Mouse (Mus musculus): ENCODE results near the gene Ttll2. TPM values are rescaled to one million over a fixed set of nuclear protein-coding genes. Genes with fewer than 3 reads are reported as not detected.
"Not testable (repeated sequence)": the region's sequence is repeated elsewhere in the genome, so short reads cannot be mapped to it uniquely, and the experiment has no call there.

Ttll2 gene
- total and polyA plus RNA-seq, 2 experiments from 2014 or later = not detected

DNA sequence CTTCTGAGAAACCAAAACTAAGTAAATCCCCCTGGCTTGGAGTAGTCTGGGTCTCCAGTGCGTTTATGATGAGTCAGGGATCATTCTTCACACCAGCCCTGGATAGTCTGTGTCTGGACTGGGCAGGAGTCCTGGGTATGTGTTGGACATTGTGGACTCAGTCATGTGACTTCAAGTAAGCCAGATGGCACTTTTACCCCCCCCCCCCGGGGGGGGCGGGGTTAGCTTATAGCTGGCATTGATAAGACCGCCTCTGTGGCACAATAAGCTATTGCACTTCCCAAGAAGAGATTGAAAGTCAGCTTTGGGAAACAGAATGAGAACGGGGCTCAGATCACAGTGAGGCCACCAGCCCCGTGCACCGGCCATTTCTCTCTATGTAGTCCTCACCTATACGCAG, 33.5 kb upstream of the Ttll2 start:
- H3K4me3 ChIP-seq (ENCODE audit: low read depth, low read length); H3K9ac ChIP-seq; H3K36me3 ChIP-seq (ENCODE audit: insufficient read depth); H3K27ac ChIP-seq (ENCODE audit: low read depth, low read length); H3K4me2 ChIP-seq (ENCODE audit: low read depth); ATAC-seq; H3K9me3 ChIP-seq (ENCODE audit: low read length); H3K27me3 ChIP-seq (ENCODE audit: insufficient read depth, low read length); DNase-seq; H3K4me1 ChIP-seq (ENCODE audit: insufficient read depth): not testable (repeated sequence)
- WGBS = 72% methylated on average over 8 of the region's 8 CpGs

GRCm38 (mm10) chr17:7385364-7385763, 32.9 kb upstream of the Ttll2 start, which contains the start of gene Unc93a2:
Gene Unc93a2, minus strand, starts transcription at chr17:7385464.
- H3K4me1 ChIP-seq (ENCODE audit: insufficient read depth); H3K9ac ChIP-seq; H3K27me3 ChIP-seq (ENCODE audit: insufficient read depth, low read length); H3K27ac ChIP-seq (ENCODE audit: low read depth, low read length); H3K4me3 ChIP-seq (ENCODE audit: low read depth, low read length); H3K36me3 ChIP-seq (ENCODE audit: insufficient read depth); ATAC-seq; H3K9me3 ChIP-seq (ENCODE audit: low read length); H3K4me2 ChIP-seq (ENCODE audit: low read depth); DNase-seq: not testable (repeated sequence)
- WGBS = 73% methylated on average over 3 of the region's 3 CpGs

GRCm38 (mm10) chr17:7383167-7384143, 31.0 kb upstream of the Ttll2 start:
- H3K4me2 ChIP-seq (ENCODE audit: low read depth); H3K4me3 ChIP-seq (ENCODE audit: low read depth, low read length); H3K9ac ChIP-seq; H3K4me1 ChIP-seq (ENCODE audit: insufficient read depth); H3K36me3 ChIP-seq (ENCODE audit: insufficient read depth); ATAC-seq; H3K27me3 ChIP-seq (ENCODE audit: insufficient read depth, low read length); DNase-seq; H3K27ac ChIP-seq (ENCODE audit: low read depth, low read length); H3K9me3 ChIP-seq (ENCODE audit: low read length): not testable (repeated sequence)
- 84% methylated on average over 10 of the region's 13 CpGs for WGBS

DNA sequence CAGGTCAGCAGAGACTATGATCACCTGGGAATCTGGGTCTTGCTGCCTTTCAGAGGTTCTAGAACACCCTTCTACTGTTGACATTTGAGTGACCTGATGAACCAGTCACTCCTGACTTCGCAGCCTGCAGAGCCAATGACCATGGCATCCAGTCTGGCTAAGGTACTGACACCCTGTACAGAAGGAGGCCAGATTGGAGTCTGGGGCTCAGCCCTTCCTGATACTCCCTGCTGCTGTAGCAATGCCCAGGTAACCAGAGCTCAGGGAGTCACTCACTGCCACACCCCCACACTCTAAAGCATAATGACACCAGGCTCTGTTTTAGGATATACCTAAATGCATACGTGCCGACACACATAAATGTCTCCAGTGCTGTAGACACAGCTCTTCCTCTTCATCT, 30.2 kb upstream of the Ttll2 start:
- not testable (repeated sequence) for H3K27me3 ChIP-seq (ENCODE audit: insufficient read depth, low read length); H3K4me1 ChIP-seq (ENCODE audit: insufficient read depth); H3K9ac ChIP-seq; H3K27ac ChIP-seq (ENCODE audit: low read depth, low read length); H3K4me3 ChIP-seq (ENCODE audit: low read depth, low read length); H3K36me3 ChIP-seq (ENCODE audit: insufficient read depth); H3K9me3 ChIP-seq (ENCODE audit: low read length); DNase-seq; H3K4me2 ChIP-seq (ENCODE audit: low read depth); ATAC-seq
- whole genome bisulfite sequencing = 79% methylated on average over 1 of the region's 3 CpGs

DNA sequence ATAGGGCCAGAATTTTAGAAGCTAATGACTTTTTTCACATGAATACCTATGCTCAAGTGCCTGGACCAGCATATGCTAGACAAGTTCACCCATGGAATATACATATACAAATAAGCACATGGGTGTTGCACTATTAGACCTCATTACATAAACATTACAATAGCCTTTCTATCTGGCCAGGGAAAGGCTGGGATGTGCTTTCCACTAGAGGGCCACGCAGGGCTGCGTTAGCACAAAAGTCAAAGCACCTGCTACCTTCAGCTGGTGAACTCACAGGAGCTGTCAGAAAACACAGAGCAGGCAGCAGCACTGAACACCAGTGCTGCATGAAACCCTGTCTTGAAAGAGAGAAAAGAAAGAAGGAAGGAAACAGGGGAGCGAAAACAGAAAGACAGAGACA, 25.4 kb upstream of the Ttll2 start:
- not testable (repeated sequence) for H3K9ac ChIP-seq; H3K27ac ChIP-seq (ENCODE audit: low read depth, low read length); H3K4me2 ChIP-seq (ENCODE audit: low read depth); DNase-seq; H3K36me3 ChIP-seq (ENCODE audit: insufficient read depth); ATAC-seq; H3K4me3 ChIP-seq (ENCODE audit: low read depth, low read length); H3K4me1 ChIP-seq (ENCODE audit: insufficient read depth); H3K27me3 ChIP-seq (ENCODE audit: insufficient read depth, low read length); H3K9me3 ChIP-seq (ENCODE audit: low read length)
- 10% methylated on average over 2 of the region's 3 CpGs for WGBS

- ATAC-seq; H3K4me2 ChIP-seq (ENCODE audit: low read depth); H3K4me3 ChIP-seq (ENCODE audit: low read depth, low read length); H3K4me1 ChIP-seq (ENCODE audit: insufficient read depth); DNase-seq; H3K36me3 ChIP-seq (ENCODE audit: insufficient read depth); H3K9me3 ChIP-seq (ENCODE audit: low read length); H3K9ac ChIP-seq; H3K27me3 ChIP-seq (ENCODE audit: insufficient read depth, low read length); H3K27ac ChIP-seq (ENCODE audit: low read depth, low read length): not testable (repeated sequence)
- WGBS = 100% methylated on average over 1 of the region's 3 CpGs
These were observed 24.6 kb upstream of the Ttll2 start for GRCm38 (mm10) chr17:7376951-7377700.

GRCm38 (mm10) chr17:7371879-7372278, 19.4 kb upstream of the Ttll2 start, which contains the start of gene Gm49630:
Gene Gm49630, minus strand, starts transcription at chr17:7371979.
- not testable (repeated sequence) for H3K9me3 ChIP-seq (ENCODE audit: low read length); H3K27ac ChIP-seq (ENCODE audit: low read depth, low read length); H3K27me3 ChIP-seq (ENCODE audit: insufficient read depth, low read length); H3K9ac ChIP-seq; H3K4me3 ChIP-seq (ENCODE audit: low read depth, low read length); H3K36me3 ChIP-seq (ENCODE audit: insufficient read depth); ATAC-seq; H3K4me1 ChIP-seq (ENCODE audit: insufficient read depth); DNase-seq; H3K4me2 ChIP-seq (ENCODE audit: low read depth)
- 78% methylated on average over 3 of the region's 5 CpGs for WGBS

DNA sequence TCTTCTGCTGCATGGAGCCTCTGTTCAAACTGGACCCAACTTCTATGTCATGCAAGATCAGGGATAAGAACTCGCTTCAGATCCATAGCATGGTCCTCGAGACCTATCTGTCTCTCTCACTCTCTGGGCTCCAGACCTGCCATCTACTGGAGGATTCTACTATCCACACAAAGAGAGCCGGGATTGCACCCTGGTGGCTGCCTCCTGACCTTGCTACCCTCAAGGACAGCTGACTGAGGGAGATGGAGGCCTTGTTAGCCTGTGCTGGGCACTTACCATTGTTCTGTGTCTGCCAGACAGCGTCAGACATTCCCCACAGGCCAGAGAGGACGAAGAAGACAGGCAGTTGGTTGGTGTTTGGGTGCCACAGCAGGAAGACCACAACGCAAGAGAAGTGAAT, 16.9 kb upstream of the Ttll2 start:
- H3K27ac ChIP-seq (ENCODE audit: low read depth, low read length); H3K4me3 ChIP-seq (ENCODE audit: low read depth, low read length); H3K9ac ChIP-seq; H3K36me3 ChIP-seq (ENCODE audit: insufficient read depth); DNase-seq; H3K27me3 ChIP-seq (ENCODE audit: insufficient read depth, low read length); H3K4me2 ChIP-seq (ENCODE audit: low read depth); ATAC-seq; H3K9me3 ChIP-seq (ENCODE audit: low read length); H3K4me1 ChIP-seq (ENCODE audit: insufficient read depth): not testable (repeated sequence)
- 78% methylated on average over 6 of the region's 6 CpGs for WGBS

GRCm38 (mm10) chr17:7366676-7367374, 14.3 kb upstream of the Ttll2 start:
- H3K9ac ChIP-seq; H3K4me1 ChIP-seq (ENCODE audit: insufficient read depth); H3K27me3 ChIP-seq (ENCODE audit: insufficient read depth, low read length); H3K36me3 ChIP-seq (ENCODE audit: insufficient read depth); H3K4me3 ChIP-seq (ENCODE audit: low read depth, low read length); H3K4me2 ChIP-seq (ENCODE audit: low read depth); H3K9me3 ChIP-seq (ENCODE audit: low read length): not testable (repeated sequence)
- peak; percentile 73 for DNase-seq
- 18% methylated on average over 5 of the region's 7 CpGs for WGBS
- H3K27ac ChIP-seq (ENCODE audit: low read depth, low read length) = 0 out of 2 replicates have a peak overlapping the region, but pooled peaks have one; percentile 29
- ATAC-seq = peak; percentile 97

All from forebrain, postnatal 0 days (tissue).